Mouse (Mus musculus) cortical plate, adult 2 months (tissue): ENCODE measurements around the gene Olfr444.

Source experiments
- CTCF ChIP-seq: fragments of 200-500 bp; IDR thresholded peaks from 2 replicates; pipeline ENCODE4 v1.5.1; 2011; ENCODE audit warnings: mild to moderate bottlenecking, control low read depth, low read length; ENCODE audit not compliant: insufficient read depth; ENCODE audit errors: extremely low read depth
- POLR2A ChIP-seq: fragments of 200-500 bp; IDR thresholded peaks from 2 replicates; pipeline ENCODE4 v1.6.1; 2011; ENCODE audit warnings: mild to moderate bottlenecking, low read length, control low read depth; ENCODE audit not compliant: insufficient read depth; ENCODE audit errors: extremely low read depth

DNA sequence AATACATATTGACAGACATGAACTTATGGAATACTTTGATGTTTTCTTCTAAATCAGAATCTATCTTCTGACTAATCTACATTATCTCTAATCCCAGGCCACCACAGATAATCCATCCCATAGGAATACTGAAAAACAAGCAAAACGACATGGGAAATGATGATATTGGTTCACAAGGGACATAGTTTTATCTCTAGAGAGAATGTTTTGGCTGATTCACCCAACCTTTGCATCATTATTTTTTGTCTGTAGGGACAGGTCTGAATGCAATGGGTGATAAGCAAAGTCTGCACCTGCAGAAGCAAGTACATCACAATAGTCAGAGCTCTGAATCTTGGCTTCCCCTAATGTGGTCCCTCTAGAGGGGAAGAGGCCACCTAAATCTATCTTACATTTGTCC, at the start of gene Olfr444:
- TF ChIP-seq POLR2A: no peak
- no peak for TF ChIP-seq CTCF
